Mouse (Mus musculus): ENCODE results near the gene Lrrc2. TPM values are rescaled to one million over a fixed set of nuclear protein-coding genes. Genes with fewer than 3 reads are reported as not detected.

The Lrrc2 gene
- polyA plus RNA-seq (2021): not detected

GRCm38 (mm10) chr9:110951397-110951796, at the start of gene Lrrc2:
Lrrc2 (plus strand) TSS chr9:110951545.
- DNase-seq (ENCODE audit: low read depth, low spot score): no peak
- no peak for TF ChIP-seq CTCF (IDR thresholded peaks at IDR 0.05)
- POLR2A ChIA-PET: no interaction called here
- no peaks in the 10 kb centered on the region for H3K27me3 ChIP-seq
- no peak for ATAC-seq
- CTCF ChIA-PET: interaction anchor here (0.9 to 1.6 kb wide), 3 partner anchors 10 to 46 kb away, joined by 3 read pairs; no protein-coding TSS in a partner anchor
- in situ Hi-C loops (cut with MboI; ENCODE audit: low pct_unique_long_range_greater_than_20kb): no loop called here

DNA sequence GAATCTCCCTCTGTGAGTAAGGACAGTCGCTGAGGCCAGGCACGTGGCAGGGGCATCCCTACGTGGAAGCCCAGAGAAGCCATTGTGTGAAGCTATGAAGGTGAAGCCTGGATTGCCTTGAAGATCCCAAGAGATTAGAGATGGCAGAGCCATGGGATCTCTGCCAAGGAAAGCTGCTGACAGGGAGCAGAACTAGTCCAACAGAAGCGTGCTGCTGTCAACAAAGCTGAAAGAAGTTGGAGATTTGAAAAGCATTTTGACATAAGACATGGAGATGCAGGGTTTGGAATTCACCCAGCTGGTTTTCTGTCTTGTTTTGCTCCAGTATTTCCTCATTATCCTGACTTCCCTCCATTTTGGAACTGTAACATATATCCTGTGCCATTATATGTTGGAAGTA, 49.1 kb upstream of the Lrrc2 start:
- H3K27me3 ChIP-seq: no peaks in the 10 kb centered on the region
- no peak for TF ChIP-seq CTCF (IDR thresholded peaks at IDR 0.05)
- ChIA-PET CTCF (interaction anchor here (0.8 kb wide), 1 partner anchor 21 kb away, joined by 3 read pairs; no protein-coding TSS in a partner anchor), POLR2A (no interaction called here)
- in situ Hi-C loops (cut with MboI; ENCODE audit: low pct_unique_long_range_greater_than_20kb): no loop called here
- no peak for ATAC-seq
- DNase-seq (ENCODE audit: low read depth, low spot score): no peak

- in situ Hi-C loops (cut with MboI; ENCODE audit: low pct_unique_long_range_greater_than_20kb): no loop called here
- peaks cover 4% of the 10 kb centered on the region for H3K27me3 ChIP-seq
- POLR2A ChIA-PET: no interaction called here
- no peak for DNase-seq (ENCODE audit: low read depth, low spot score)
- ATAC-seq: no peak
- TF ChIP-seq CTCF (IDR thresholded peaks at IDR 0.05): no peak
- CTCF ChIA-PET: interaction anchor here (3.3 kb wide), 1 partner anchor 15 kb away, joined by 9 read pairs; no protein-coding TSS in a partner anchor
Measured at GRCm38 (mm10) chr9:110907201-110907837, 44.0 kb upstream of the Lrrc2 start.

DNA sequence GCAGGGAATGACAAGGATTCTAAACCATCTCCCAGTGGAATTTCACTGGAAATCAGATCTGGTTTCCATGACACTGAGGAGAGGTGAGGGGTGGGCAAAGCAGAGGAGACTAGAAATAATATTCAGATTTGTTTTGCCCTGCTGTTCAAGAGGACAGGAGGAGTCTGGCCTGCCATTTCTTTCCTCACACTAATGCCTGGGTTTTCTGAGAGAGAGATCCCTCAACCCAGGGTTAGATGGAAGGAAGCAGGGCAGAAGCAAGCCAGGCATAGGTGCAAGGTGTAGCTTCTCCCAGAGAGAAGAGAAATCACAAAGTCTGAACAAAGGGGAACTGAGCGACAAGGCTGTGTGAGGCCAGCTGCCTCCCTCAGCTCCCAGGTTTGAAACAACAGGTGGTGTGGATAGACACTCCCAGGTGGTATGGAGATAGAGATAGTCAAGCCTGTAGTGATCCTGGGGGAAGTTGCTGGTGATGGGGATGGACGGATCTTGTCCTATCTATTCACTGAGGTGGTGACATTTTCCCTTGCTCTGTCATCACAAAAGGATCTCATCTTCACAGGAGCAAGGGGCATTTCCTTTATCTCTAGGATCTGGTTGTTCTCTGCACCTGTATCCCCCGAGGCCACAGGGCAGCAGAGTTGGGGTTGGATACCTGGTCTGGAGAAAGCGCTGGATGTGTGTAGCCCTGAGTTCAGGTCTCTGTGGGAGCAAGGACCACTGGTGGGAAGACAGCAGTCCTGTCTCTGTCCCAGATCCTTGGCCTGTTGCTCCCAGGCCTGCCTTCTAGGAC, 43.3 kb upstream of the Lrrc2 start:
- in situ Hi-C loops (cut with MboI; ENCODE audit: low pct_unique_long_range_greater_than_20kb): no loop called here
- ChIA-PET CTCF (interaction anchor here (3.3 kb wide), 1 partner anchor 15 kb away, joined by 9 read pairs; no protein-coding TSS in a partner anchor), POLR2A (no interaction called here)
- ATAC-seq (no peak), DNase-seq (ENCODE audit: low read depth, low spot score) (no peak)
- H3K27me3 ChIP-seq: peaks cover 4% of the 10 kb centered on the region
- no peak for TF ChIP-seq CTCF (IDR thresholded peaks at IDR 0.05)

- in situ Hi-C loops (cut with MboI; ENCODE audit: low pct_unique_long_range_greater_than_20kb): no loop called here
- peaks cover 4% of the 10 kb centered on the region for H3K27me3 ChIP-seq
- ChIA-PET POLR2A (no interaction called here), CTCF (interaction anchor here (3.3 kb wide), 1 partner anchor 14 kb away, joined by 9 read pairs; no protein-coding TSS in a partner anchor)
- no peak for ATAC-seq
- no peak for DNase-seq (ENCODE audit: low read depth, low spot score)
- TF ChIP-seq CTCF (IDR thresholded peaks at IDR 0.05): no peak
Measured at GRCm38 (mm10) chr9:110908631-110909016, 42.7 kb upstream of the Lrrc2 start.

GRCm38 (mm10) chr9:110909371-110909967, 41.9 kb upstream of the Lrrc2 start:
- ATAC-seq (no peak), DNase-seq (ENCODE audit: low read depth, low spot score) (no peak)
- CTCF ChIA-PET: interaction anchor here (3.3 kb wide), 1 partner anchor 13 kb away, joined by 9 read pairs; no protein-coding TSS in a partner anchor
- TF ChIP-seq CTCF (IDR thresholded peaks at IDR 0.05): no peak
- in situ Hi-C loops (cut with MboI; ENCODE audit: low pct_unique_long_range_greater_than_20kb): no loop called here
- H3K27me3 ChIP-seq: peaks cover 4% of the 10 kb centered on the region
- POLR2A ChIA-PET: no interaction called here

DNA sequence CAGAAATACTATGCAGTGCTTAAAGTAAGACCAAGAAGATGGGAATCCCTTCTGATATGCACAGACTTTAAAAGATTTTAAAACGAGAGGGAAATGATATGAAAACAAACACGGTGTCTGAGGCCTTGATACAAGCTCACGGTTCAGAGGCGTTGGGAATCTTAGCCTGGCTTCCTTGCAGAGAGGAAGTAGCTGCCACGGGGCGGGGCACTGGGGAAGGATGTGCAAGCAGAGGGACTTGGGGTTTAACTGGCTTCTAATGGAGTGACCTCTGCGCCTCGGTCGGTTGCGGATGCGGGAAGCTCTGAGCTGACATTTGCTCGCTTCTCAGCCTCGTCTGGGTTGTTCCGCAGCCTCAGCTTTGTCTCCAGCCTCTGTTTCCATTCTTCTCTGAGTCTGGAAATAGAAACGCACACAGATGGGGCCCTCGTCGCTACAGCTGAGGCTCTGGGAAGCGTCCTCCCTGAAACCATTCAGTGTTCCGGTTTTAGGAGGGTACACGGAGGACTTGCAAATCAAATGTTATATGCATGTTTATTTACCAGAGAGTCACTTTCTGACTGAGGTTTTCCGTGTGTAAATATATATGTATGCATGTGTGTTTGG, 36.6 kb upstream of the Lrrc2 start:
- no peak for TF ChIP-seq CTCF (IDR thresholded peaks at IDR 0.05)
- peaks cover 4% of the 10 kb centered on the region for H3K27me3 ChIP-seq
- ChIA-PET POLR2A (no interaction called here), CTCF (no interaction called here)
- no peak for ATAC-seq
- no peak for DNase-seq (ENCODE audit: low read depth, low spot score)
- in situ Hi-C loops (cut with MboI; ENCODE audit: low pct_unique_long_range_greater_than_20kb): loop anchor here (5.0 kb wide), 1 partner anchor 143 kb away; the partner anchor contains the start of gene Ccrl2

- no peak for TF ChIP-seq CTCF (IDR thresholded peaks at IDR 0.05)
- in situ Hi-C loops (cut with MboI; ENCODE audit: low pct_unique_long_range_greater_than_20kb): loop anchor here (5.0 kb wide), 1 partner anchor 142 kb away; the partner anchor contains the start of gene Ccrl2
- POLR2A ChIA-PET: no interaction called here
- peaks cover 4% of the 10 kb centered on the region for H3K27me3 ChIP-seq
- no peak for DNase-seq (ENCODE audit: low read depth, low spot score)
- ATAC-seq: no peak
- CTCF ChIA-PET: no interaction called here
Measured at GRCm38 (mm10) chr9:110915466-110915865, 35.9 kb upstream of the Lrrc2 start.

DNA sequence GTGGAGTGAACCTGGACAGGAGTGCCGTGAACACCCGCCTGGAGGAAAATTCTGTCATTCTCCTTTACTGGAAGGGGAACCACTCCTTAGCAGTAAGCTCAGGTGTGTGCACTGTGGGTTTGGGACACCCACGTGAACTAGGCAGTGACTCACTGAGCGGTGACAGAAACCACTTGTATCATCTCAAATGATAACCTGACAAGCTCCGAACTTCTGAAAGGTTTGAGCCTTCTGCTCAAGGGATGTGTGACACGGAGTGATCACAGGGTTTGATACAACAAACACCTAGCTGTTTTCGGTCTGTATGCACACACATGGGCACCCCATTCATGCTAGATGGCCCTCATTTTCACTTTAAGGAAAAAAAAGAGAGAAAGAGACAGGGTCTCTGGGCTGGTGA, 34.6 kb upstream of the Lrrc2 start, which contains the start of gene Fam240a:
Gene Fam240a, minus strand, starts transcription at position 76 of the 400 bp plus-strand sequence.
- DNase-seq (ENCODE audit: low read depth, low spot score) (no peak), ATAC-seq (no peak)
- peaks cover 4% of the 10 kb centered on the region for H3K27me3 ChIP-seq
- POLR2A ChIA-PET: no interaction called here
- no peak for TF ChIP-seq CTCF (IDR thresholded peaks at IDR 0.05)
- in situ Hi-C loops (cut with MboI; ENCODE audit: low pct_unique_long_range_greater_than_20kb): loop anchor here (5.0 kb wide), 1 partner anchor 141 kb away; the partner anchor contains the start of gene Ccrl2
- CTCF ChIA-PET: no interaction called here

DNA sequence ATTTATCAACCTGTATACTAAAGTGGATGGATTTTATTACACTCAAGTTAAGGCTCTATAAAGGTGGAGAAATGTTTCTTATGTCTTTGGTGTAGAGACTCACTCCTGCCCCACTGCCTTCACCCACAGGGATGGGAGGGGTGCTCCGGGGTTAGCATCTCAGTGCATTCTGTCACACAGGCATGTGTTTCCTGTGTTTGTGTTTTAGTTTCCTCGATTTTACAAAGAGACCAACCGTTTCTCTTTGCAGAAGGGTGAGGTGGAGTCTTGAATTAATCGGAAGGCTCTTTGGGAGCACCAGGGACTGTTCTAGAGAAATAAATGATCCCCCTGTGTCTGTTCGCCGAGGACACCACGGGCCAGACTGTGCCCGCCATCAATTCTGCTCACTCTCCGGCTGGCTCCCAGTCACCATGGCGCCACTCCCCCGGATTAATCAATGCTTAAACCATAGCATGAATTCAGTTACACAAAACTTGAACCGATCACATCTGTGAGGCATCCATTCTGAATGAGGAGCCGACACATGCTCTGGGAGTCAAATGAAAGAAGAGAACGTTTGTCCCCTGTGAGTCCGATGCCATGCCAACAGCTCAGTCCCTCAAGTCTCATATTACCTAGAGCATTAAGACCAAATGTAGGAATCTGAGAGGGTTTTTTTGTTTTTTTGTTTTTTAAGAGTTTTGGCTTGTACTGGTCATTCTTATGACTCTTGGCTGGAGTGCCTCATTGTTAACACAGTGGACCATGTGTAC, 30.5 kb upstream of the Lrrc2 start:
- no peak for DNase-seq (ENCODE audit: low read depth, low spot score)
- in situ Hi-C loops (cut with MboI; ENCODE audit: low pct_unique_long_range_greater_than_20kb): no loop called here
- ChIA-PET CTCF (no interaction called here), POLR2A (interaction anchor here (0.6 kb wide), 1 partner anchor 218 kb away, joined by 7 read pairs; no protein-coding TSS in a partner anchor)
- ATAC-seq: no peak
- TF ChIP-seq CTCF (IDR thresholded peaks at IDR 0.05): no peak
- peaks cover 8% of the 10 kb centered on the region for H3K27me3 ChIP-seq

Data from Patski (cell line).